Mouse (Mus musculus) liver, adult 2 months (tissue): ENCODE measurements around the gene Haus7. TPM values are rescaled to one million over a fixed set of nuclear protein-coding genes. Genes with fewer than 3 reads are reported as not detected.

ENCODE experiments used
- DNase-seq: peaks from one replicate; pipeline ENCODE4 v3.0.0-alpha.2; 2011; ENCODE audit warnings: low read depth, low spot score; ENCODE audit errors: extremely low read depth
- H3K27ac ChIP-seq: fragments of 200-500 bp; replicated peaks from 2 replicates; pipeline ENCODE4 v1.5.1; 2012; ENCODE audit warnings: low read depth, mild to moderate bottlenecking, control low read depth, inconsistent platforms, low read length; ENCODE audit not compliant: insufficient read depth
- H3K27me3 ChIP-seq: fragments of 200-500 bp; 2 replicates; pipeline ENCODE4 v1.6.1; 2012; ENCODE audit warnings: mild to moderate bottlenecking, moderate library complexity, low read length, inconsistent platforms; ENCODE audit not compliant: control insufficient read depth, insufficient read depth
- H3K36me3 ChIP-seq: fragments of 200-500 bp; 2 replicates; pipeline ENCODE4 v1.6.1; 2012; ENCODE audit warnings: low read length, inconsistent platforms; ENCODE audit not compliant: control insufficient read depth, insufficient read depth
- H3K4me1 ChIP-seq: fragments of 200-500 bp; 2 replicates; pipeline ENCODE4 v1.6.1; 2011; ENCODE audit warnings: low read length; ENCODE audit not compliant: control insufficient read depth, insufficient read depth
- H3K4me3 ChIP-seq: fragments of 200-500 bp; 2 replicates; pipeline ENCODE4 v1.5.1; 2011; ENCODE audit warnings: low read depth, mild to moderate bottlenecking, control low read depth, low read length, moderate library complexity; ENCODE audit not compliant: insufficient read depth
- H3K79me2 ChIP-seq: fragments of 200-500 bp; 2 replicates; pipeline ENCODE4 v1.6.1; 2012; ENCODE audit warnings: inconsistent platforms, mild to moderate bottlenecking, low read length, moderate library complexity; ENCODE audit not compliant: control insufficient read depth, insufficient read depth
- H3K9ac ChIP-seq: fragments of 200-500 bp; 2 replicates; pipeline ENCODE4 v1.6.1; 2012; ENCODE audit warnings: low read depth, mild to moderate bottlenecking, control low read depth, inconsistent platforms, low read length
- CTCF ChIP-seq: fragments of 200-500 bp; IDR thresholded peaks from 2 replicates; pipeline ENCODE4 v1.5.1; 2011; ENCODE audit warnings: low read depth, low read length, control low read depth
- POLR2A ChIP-seq: fragments of 200-500 bp; IDR thresholded peaks from 2 replicates; pipeline ENCODE4 v1.6.1; 2011; ENCODE audit warnings: low read length, control low read depth; ENCODE audit not compliant: insufficient read depth; ENCODE audit errors: extremely low read depth
- WGBS: fragments of 180-500 bp; shearing (Covaris S2); methylation state at CpG from one replicate; pipeline ENCODE4 v1.1.7; 2018; 5-methylcytosine and 5-hydroxymethylcytosine counted together
- polyA plus RNA-seq: library from polyadenylated mRNA; depleted of rRNA; stranded (reverse); fragments of >200 nt; gene quantifications from 2 replicates; pipeline ENCODE4 v1.2.3, GENCODE M21; 2012; rRNA removed
- total RNA-seq: library from RNA; depleted of rRNA; stranded (reverse); fragments of >200 nt; gene quantifications from 2 replicates; pipeline ENCODE4 v1.2.3, GENCODE M21; 2014; rRNA removed

Haus7 gene
- total and polyA plus RNA-seq, 2 experiments = 12.8 to 15.5 TPM

GRCm38 (mm10) chrX:73396446-73396845 is 62.4 kb downstream of the Haus7 start:
- Histone ChIP-seq H3K4me1 (no peaks in the 10 kb centered on the region), H3K4me3 (no peak overlapping the region), H3K79me2 (no peaks in the 10 kb centered on the region), H3K36me3 (no peaks in the 10 kb centered on the region), H3K9ac (no peak overlapping the region), H3K27me3 (no peaks in the 10 kb centered on the region), H3K27ac (no peak overlapping the region)
- TF ChIP-seq POLR2A (no peak), CTCF (no peak)
- 100% methylated on average over 1 of the region's 1 CpGs for WGBS
- no peak for DNase-seq

DNA sequence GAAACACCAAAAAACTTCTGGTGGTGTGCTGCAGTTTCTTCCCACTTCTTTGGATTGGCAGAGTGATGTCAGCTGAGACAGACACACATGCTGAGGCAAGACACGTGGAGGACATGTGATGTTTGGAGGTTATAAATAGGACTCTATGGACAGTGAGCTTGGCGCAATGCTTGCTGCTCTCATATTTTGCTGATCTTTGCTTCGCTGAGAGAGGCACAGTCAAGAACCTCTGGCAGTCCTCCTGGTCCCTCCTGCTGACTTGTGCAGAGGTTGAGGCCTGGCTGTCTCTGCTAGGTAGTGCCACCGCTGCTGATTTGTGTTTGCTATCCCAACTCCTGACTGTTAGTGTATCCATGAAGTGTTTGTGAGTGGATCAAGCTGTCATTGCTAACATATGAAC is 67.4 kb downstream of the Haus7 start:
- Histone ChIP-seq H3K9ac (no peak overlapping the region), H3K27ac (no peak overlapping the region), H3K79me2 (no peaks in the 10 kb centered on the region), H3K4me3 (no peak overlapping the region), H3K27me3 (no peaks in the 10 kb centered on the region), H3K4me1 (no peaks in the 10 kb centered on the region), H3K36me3 (no peaks in the 10 kb centered on the region)
- 39% methylated on average over 4 of the region's 4 CpGs for WGBS
- DNase-seq = peak; percentile 60
- TF ChIP-seq POLR2A (no peak), CTCF (no peak)

Other genes with a start within 250 kb of the Haus7 start
- 0.27 TPM in 1 of 2 replicates, not detected in the other for gene Xlr4b, start 244.7 kb downstream of the Haus7 start, total RNA-seq
- gene Xlr4b, start 244.7 kb downstream of the Haus7 start, polyA plus RNA-seq = 0.07 TPM in 1 of 2 replicates, not detected in the other
- 3.2 and 3.6 TPM in 2 replicates for gene F8a, start 230.8 kb downstream of the Haus7 start, total RNA-seq
- gene F8a, start 230.8 kb downstream of the Haus7 start, polyA plus RNA-seq = 7.1 and 8.0 TPM in 2 replicates
- gene Xlr4c, start 215.9 kb downstream of the Haus7 start, total RNA-seq = 0.28 and 0.40 TPM in 2 replicates
- not detected in 2 replicates for gene Xlr4c, start 215.9 kb downstream of the Haus7 start, polyA plus RNA-seq
- not detected in 2 replicates for gene Xlr3c, start 193.7 kb downstream of the Haus7 start, total RNA-seq
- not detected in 2 replicates for gene Xlr3c, start 193.7 kb downstream of the Haus7 start, polyA plus RNA-seq
- gene Xlr5a, start 166.1 kb downstream of the Haus7 start, total RNA-seq = not detected in 2 replicates
- gene Xlr5a, start 166.1 kb downstream of the Haus7 start, polyA plus RNA-seq = not detected in 2 replicates
- not detected in 2 replicates for gene Xlr5c, start 166.1 kb downstream of the Haus7 start, total RNA-seq
- gene Xlr5c, start 166.1 kb downstream of the Haus7 start, polyA plus RNA-seq = not detected in 2 replicates
- not detected in 2 replicates for gene Gm45015, start 122.2 kb downstream of the Haus7 start, total RNA-seq
- gene Gm45015, start 122.2 kb downstream of the Haus7 start, polyA plus RNA-seq = not detected in 2 replicates
- gene Zfp275, start 116.4 kb downstream of the Haus7 start, total RNA-seq = 7.3 and 12.6 TPM in 2 replicates
- 3.7 and 5.7 TPM in 2 replicates for gene Zfp275, start 116.4 kb downstream of the Haus7 start, polyA plus RNA-seq
- gene Gm18336, start 60.3 kb downstream of the Haus7 start, total RNA-seq = not detected in 2 replicates
- not detected in 2 replicates for gene Gm18336, start 60.3 kb downstream of the Haus7 start, polyA plus RNA-seq
- not detected in 2 replicates for gene Zfp92, start 47.9 kb downstream of the Haus7 start, total RNA-seq
- gene Zfp92, start 47.9 kb downstream of the Haus7 start, polyA plus RNA-seq = not detected in 2 replicates
- not detected in 2 replicates for gene Trex2, start 23.7 kb downstream of the Haus7 start, total RNA-seq
- not detected in 2 replicates for gene Trex2, start 23.7 kb downstream of the Haus7 start, polyA plus RNA-seq
- gene Bgn, start 24.6 kb upstream of the Haus7 start, total RNA-seq = 27.1 and 47.0 TPM in 2 replicates
- 71.9 and 78.9 TPM in 2 replicates for gene Bgn, start 24.6 kb upstream of the Haus7 start, polyA plus RNA-seq
- gene Atp2b3, start 44.0 kb upstream of the Haus7 start, total RNA-seq = 0.07 TPM in 1 of 2 replicates, not detected in the other
- gene Atp2b3, start 44.0 kb upstream of the Haus7 start, polyA plus RNA-seq = not detected in 2 replicates
- gene Dusp9, start 180.4 kb upstream of the Haus7 start, total RNA-seq = 0.07 TPM in 1 of 2 replicates, not detected in the other
- gene Dusp9, start 180.4 kb upstream of the Haus7 start, polyA plus RNA-seq = 0.04 TPM in 1 of 2 replicates, not detected in the other
- not detected in 2 replicates for gene Pnck, start 201.1 kb upstream of the Haus7 start, total RNA-seq
- 0.07 TPM in 1 of 2 replicates, not detected in the other for gene Pnck, start 201.1 kb upstream of the Haus7 start, polyA plus RNA-seq
- gene Slc6a8, start 214.1 kb upstream of the Haus7 start, total RNA-seq = 1.0 and 2.6 TPM in 2 replicates
- gene Slc6a8, start 214.1 kb upstream of the Haus7 start, polyA plus RNA-seq = 2.3 and 5.2 TPM in 2 replicates